Mouse (Mus musculus): ENCODE measurements at regions not wholly inside any gene's neighbourhood (a gene's known extent, or its start where the extent isn't known, plus 50 kb on each side); places are given as distances from the start of the nearest gene placed in this dataset.
"Not testable (repeated sequence)": the region's sequence is repeated elsewhere in the genome, so short reads cannot be mapped to it uniquely, and the experiment has no call there.

GRCm38 (mm10) chr3:15040866-15041528, 154.9 kb downstream of the Car2 start:
- no peak overlapping the region for H3K27ac ChIP-seq (ENCODE audit: low read length)
- DNase-seq (ENCODE audit: low spot score), result no peak
- 61% methylated on average over 7 of the region's 7 CpGs for WGBS

GRCm38 (mm10) chr3:15053968-15054367, 167.9 kb downstream of the Car2 start:
- H3K4me2 ChIP-seq (replicated peaks; ENCODE audit: low read depth, low read length), result no peak overlapping the region
- DNase-seq (ENCODE audit: low spot score), result no peak
- H3K9ac ChIP-seq (replicated peaks; ENCODE audit: low read depth), result no peak overlapping the region
- no peaks in the 10 kb centered on the region for H3K27me3 ChIP-seq (replicated peaks; ENCODE audit: insufficient read depth, low read length)
- H3K27ac ChIP-seq (ENCODE audit: low read length), result no peak overlapping the region
- no peak for TF ChIP-seq CTCF (IDR thresholded peaks at IDR 0.05)
- TF ChIP-seq EP300 (IDR thresholded peaks at IDR 0.05), result no peak
- H3K9me3 ChIP-seq (ENCODE audit: low read length), result no peaks in the 10 kb centered on the region
- no peaks in the 10 kb centered on the region for H3K4me1 ChIP-seq (ENCODE audit: insufficient read depth, low read depth, low read length)
- H3K36me3 ChIP-seq (ENCODE audit: insufficient read depth, low read length), result no peaks in the 10 kb centered on the region
- no peak overlapping the region for H3K4me3 ChIP-seq (ENCODE audit: low read depth, low read length)
- ATAC-seq, result no peak
- WGBS, result 73% methylated on average over 3 of the region's 3 CpGs

More at GRCm38 (mm10) chr3:15040866-15041528, 154.9 kb downstream of the Car2 start:
- no peaks in the 10 kb centered on the region for H3K36me3 ChIP-seq (ENCODE audit: insufficient read depth, low read length)
- no peak overlapping the region for H3K9ac ChIP-seq (replicated peaks; ENCODE audit: low read depth)
- no peak for ATAC-seq
- H3K9me3 ChIP-seq (ENCODE audit: low read length), result no peaks in the 10 kb centered on the region
- TF ChIP-seq EP300 (IDR thresholded peaks at IDR 0.05) (no peak), CTCF (IDR thresholded peaks at IDR 0.05) (no peak)
- no peak overlapping the region for H3K4me2 ChIP-seq (replicated peaks; ENCODE audit: low read depth, low read length)
- no peaks in the 10 kb centered on the region for H3K4me1 ChIP-seq (ENCODE audit: insufficient read depth, low read depth, low read length)
- no peak overlapping the region for H3K4me3 ChIP-seq (ENCODE audit: low read depth, low read length)
- no peaks in the 10 kb centered on the region for H3K27me3 ChIP-seq (replicated peaks; ENCODE audit: insufficient read depth, low read length)

- not testable (repeated sequence) for H3K4me3 ChIP-seq (ENCODE audit: low read depth, low read length); H3K9me3 ChIP-seq (ENCODE audit: low read length); H3K4me1 ChIP-seq (ENCODE audit: insufficient read depth, low read depth, low read length); H3K27ac ChIP-seq (ENCODE audit: low read length); H3K36me3 ChIP-seq (ENCODE audit: insufficient read depth, low read length); H3K27me3 ChIP-seq (replicated peaks; ENCODE audit: insufficient read depth, low read length); ATAC-seq; DNase-seq (ENCODE audit: low spot score); H3K4me2 ChIP-seq (replicated peaks; ENCODE audit: low read depth, low read length); H3K9ac ChIP-seq (replicated peaks; ENCODE audit: low read depth)
- 93% methylated on average over 8 of the region's 8 CpGs for WGBS
Observed at GRCm38 (mm10) chr3:15055516-15056256, 169.6 kb downstream of the Car2 start.

- 95% methylated on average over 5 of the region's 5 CpGs for WGBS
- DNase-seq (ENCODE audit: low spot score); H3K4me1 ChIP-seq (ENCODE audit: insufficient read depth, low read depth, low read length); H3K9ac ChIP-seq (replicated peaks; ENCODE audit: low read depth); H3K9me3 ChIP-seq (ENCODE audit: low read length); H3K27ac ChIP-seq (ENCODE audit: low read length); H3K36me3 ChIP-seq (ENCODE audit: insufficient read depth, low read length); H3K4me2 ChIP-seq (replicated peaks; ENCODE audit: low read depth, low read length); ATAC-seq; H3K27me3 ChIP-seq (replicated peaks; ENCODE audit: insufficient read depth, low read length); H3K4me3 ChIP-seq (ENCODE audit: low read depth, low read length): not testable (repeated sequence)
Observed at GRCm38 (mm10) chr3:15056788-15057585, 170.9 kb downstream of the Car2 start.

GRCm38 (mm10) chr3:15065681-15066080, 179.6 kb downstream of the Car2 start:
- H3K9me3 ChIP-seq (ENCODE audit: low read length), result no peaks in the 10 kb centered on the region
- no peak overlapping the region for H3K9ac ChIP-seq (replicated peaks; ENCODE audit: low read depth)
- no peaks in the 10 kb centered on the region for H3K36me3 ChIP-seq (ENCODE audit: insufficient read depth, low read length)
- no peaks in the 10 kb centered on the region for H3K4me1 ChIP-seq (ENCODE audit: insufficient read depth, low read depth, low read length)
- no peak overlapping the region for H3K27ac ChIP-seq (ENCODE audit: low read length)
- no peaks in the 10 kb centered on the region for H3K27me3 ChIP-seq (replicated peaks; ENCODE audit: insufficient read depth, low read length)
- TF ChIP-seq CTCF (IDR thresholded peaks at IDR 0.05) (no peak), EP300 (IDR thresholded peaks at IDR 0.05) (no peak)
- no peak overlapping the region for H3K4me3 ChIP-seq (ENCODE audit: low read depth, low read length)
- WGBS, result 86% methylated on average over 3 of the region's 3 CpGs
- no peak overlapping the region for H3K4me2 ChIP-seq (replicated peaks; ENCODE audit: low read depth, low read length)
- ATAC-seq, result no peak
- no peak for DNase-seq (ENCODE audit: low spot score)

GRCm38 (mm10) chr3:15068256-15068655, 182.2 kb downstream of the Car2 start:
- WGBS, result 76% methylated on average over 3 of the region's 3 CpGs
- TF ChIP-seq EP300 (IDR thresholded peaks at IDR 0.05), result no peak
- TF ChIP-seq CTCF (IDR thresholded peaks at IDR 0.05), result no peak
- H3K27ac ChIP-seq (ENCODE audit: low read length), result no peak overlapping the region
- ATAC-seq (no peak), DNase-seq (ENCODE audit: low spot score) (no peak)
- H3K4me2 ChIP-seq (replicated peaks; ENCODE audit: low read depth, low read length), result no peak overlapping the region
- H3K9me3 ChIP-seq (ENCODE audit: low read length), result no peaks in the 10 kb centered on the region
- no peak overlapping the region for H3K9ac ChIP-seq (replicated peaks; ENCODE audit: low read depth)
- H3K36me3 ChIP-seq (ENCODE audit: insufficient read depth, low read length), result no peaks in the 10 kb centered on the region
- no peaks in the 10 kb centered on the region for H3K27me3 ChIP-seq (replicated peaks; ENCODE audit: insufficient read depth, low read length)
- H3K4me1 ChIP-seq (ENCODE audit: insufficient read depth, low read depth, low read length), result no peaks in the 10 kb centered on the region
- no peak overlapping the region for H3K4me3 ChIP-seq (ENCODE audit: low read depth, low read length)
